Mouse (Mus musculus): ENCODE data around the gene Ldlrad3. TPM values are rescaled to one million over a fixed set of nuclear protein-coding genes. Genes with fewer than 3 reads are reported as not detected.

The Ldlrad3 gene
- polyA plus RNA-seq, 1 experiment from 2014 or later: 35.9 TPM

DNA sequence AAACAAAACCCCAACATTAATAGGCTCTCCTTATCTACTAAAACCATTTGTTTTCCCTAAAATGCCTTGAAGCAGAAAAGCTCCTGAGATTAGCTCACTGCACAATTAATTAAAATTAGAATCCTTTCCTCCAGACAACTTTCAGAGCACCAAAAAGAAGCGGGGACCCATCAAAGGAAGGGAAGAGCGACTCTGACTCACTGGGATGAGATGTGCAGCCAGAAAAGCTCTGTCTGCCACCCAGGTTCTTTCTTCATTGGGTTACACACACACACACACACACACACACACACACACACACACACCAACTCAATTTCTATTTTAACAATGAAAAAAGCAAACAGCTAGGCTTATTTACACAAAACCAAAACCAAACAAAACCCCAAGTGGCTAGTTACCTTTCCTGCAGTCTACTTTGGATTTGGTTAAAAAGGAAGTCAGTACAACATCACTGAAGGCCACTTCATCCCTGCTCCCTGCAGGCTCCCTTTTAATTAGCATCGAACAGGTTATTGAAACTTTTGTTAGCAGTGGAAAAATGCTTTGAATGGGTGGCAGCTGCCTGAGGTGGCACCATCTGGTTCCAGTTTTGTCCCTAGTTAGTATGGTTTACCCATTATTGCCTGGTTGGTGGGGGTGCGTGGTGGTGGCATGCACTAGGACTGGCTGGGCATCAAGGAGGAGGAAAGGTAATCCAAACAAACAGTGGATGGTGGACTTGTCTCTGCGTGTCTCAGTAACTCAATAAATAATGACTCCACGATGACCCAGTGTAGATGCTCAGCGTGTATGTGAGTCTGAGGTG lies 235.3 kb downstream of the Ldlrad3 start:
- no peaks in the 10 kb centered on the region for H3K9me3 ChIP-seq (replicated peaks)
- no peaks in the 10 kb centered on the region for H3K27me3 ChIP-seq
- ATAC-seq: peak; percentile 65; the same call in 1 of the 2 replicates
- peaks cover 19% of the 10 kb centered on the region for H3K4me1 ChIP-seq
- peaks cover 34% of the 10 kb centered on the region for H3K36me3 ChIP-seq (ENCODE audit: poor library complexity, severe bottlenecking)
- H3K4me2 ChIP-seq: no peak overlapping the region
- no peak overlapping the region for H3K4me3 ChIP-seq
- H3K27ac ChIP-seq: peak overlapping the region; percentile 65
- 27% methylated on average over 7 of the region's 7 CpGs for WGBS
- H3K9ac ChIP-seq: no peak overlapping the region

GRCm38 (mm10) chr2:101935006-101935405 lies 251.2 kb downstream of the Ldlrad3 start:
- peaks cover 10% of the 10 kb centered on the region; the same call in 1 of the 2 replicates for H3K4me1 ChIP-seq
- H3K4me2 ChIP-seq: no peak overlapping the region
- no peak overlapping the region for H3K4me3 ChIP-seq
- H3K9me3 ChIP-seq (replicated peaks): no peaks in the 10 kb centered on the region
- no peak overlapping the region for H3K9ac ChIP-seq
- H3K27me3 ChIP-seq: no peaks in the 10 kb centered on the region
- H3K36me3 ChIP-seq (ENCODE audit: poor library complexity, severe bottlenecking): no peaks in the 10 kb centered on the region
- 95% methylated on average over 1 of the region's 1 CpGs for WGBS
- ATAC-seq: no peak
- H3K27ac ChIP-seq: no peak overlapping the region

DNA sequence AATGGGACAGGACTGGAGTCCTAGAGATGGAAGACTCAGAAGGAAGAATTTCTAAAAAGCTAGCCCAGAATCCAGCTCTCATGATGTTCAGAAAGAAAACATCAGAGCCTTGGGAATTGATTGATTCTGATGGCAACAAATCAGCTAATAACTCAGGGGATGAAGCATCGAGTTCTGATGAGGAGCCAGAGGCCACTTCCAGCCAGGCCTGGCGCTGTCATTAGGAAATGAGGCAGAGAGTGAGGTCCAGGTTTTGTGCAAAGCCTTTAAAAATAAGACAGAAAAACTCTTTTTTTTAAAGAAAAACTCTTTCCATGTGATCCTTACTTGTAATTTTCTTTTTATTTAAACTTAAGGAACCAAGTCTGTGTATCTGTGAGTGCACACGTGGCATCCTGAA lies 252.9 kb downstream of the Ldlrad3 start:
- WGBS: 90% methylated on average over 3 of the region's 3 CpGs
- no peaks in the 10 kb centered on the region for H3K27me3 ChIP-seq
- no peaks in the 10 kb centered on the region for H3K9me3 ChIP-seq (replicated peaks)
- no peak overlapping the region for H3K4me3 ChIP-seq
- ATAC-seq: no peak
- peaks cover 10% of the 10 kb centered on the region; the same call in 1 of the 2 replicates for H3K4me1 ChIP-seq
- no peaks in the 10 kb centered on the region for H3K36me3 ChIP-seq (ENCODE audit: poor library complexity, severe bottlenecking)
- H3K9ac ChIP-seq: no peak overlapping the region
- no peak overlapping the region for H3K4me2 ChIP-seq
- no peak overlapping the region for H3K27ac ChIP-seq

DNA sequence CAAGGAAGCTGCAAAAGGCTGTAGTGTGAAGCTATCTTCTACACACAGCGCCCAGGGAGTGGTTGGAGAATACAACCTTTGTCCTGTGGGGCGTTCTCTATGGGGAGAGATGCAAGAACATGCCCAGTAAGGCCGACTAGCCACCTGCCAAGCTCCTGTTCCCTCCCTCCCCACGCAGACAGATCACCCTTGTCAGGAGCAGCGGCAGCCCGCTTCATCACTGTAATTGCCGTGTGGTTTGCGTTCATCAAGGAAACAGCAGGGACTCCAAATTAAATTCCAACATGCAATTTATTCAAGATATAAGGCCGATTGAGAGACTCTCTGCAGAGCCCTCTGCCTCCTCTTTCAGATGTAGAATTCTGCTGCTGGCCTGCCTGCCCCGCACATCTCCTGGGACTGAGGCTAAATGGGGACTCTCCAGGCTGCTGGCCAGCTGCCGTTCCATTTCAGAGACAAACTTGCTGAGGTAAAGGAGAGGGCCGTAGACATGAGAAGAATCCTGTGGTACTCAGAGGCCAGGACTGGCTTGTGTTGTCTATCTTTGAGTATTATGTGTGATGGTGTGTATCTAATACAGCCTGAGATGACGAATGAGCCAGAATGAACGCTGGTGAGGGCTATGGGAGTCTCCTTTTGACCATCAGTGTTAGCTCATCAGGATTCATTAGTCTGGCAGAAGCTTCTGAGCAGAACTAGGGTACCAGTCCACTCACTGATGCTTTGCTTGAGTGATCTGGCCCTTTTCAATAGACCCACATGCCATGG lies 253.8 kb downstream of the Ldlrad3 start:
- 70% methylated on average over 14 of the region's 14 CpGs for WGBS
- no peaks in the 10 kb centered on the region for H3K9me3 ChIP-seq (replicated peaks)
- no peak overlapping the region for H3K4me2 ChIP-seq
- H3K36me3 ChIP-seq (ENCODE audit: poor library complexity, severe bottlenecking): no peaks in the 10 kb centered on the region
- H3K9ac ChIP-seq: no peak overlapping the region
- peak overlapping the region; percentile 42; the same call in 1 of the 2 replicates for H3K27ac ChIP-seq
- ATAC-seq: peak; percentile 48; the same call in 1 of the 2 replicates
- H3K4me1 ChIP-seq: peaks cover 10% of the 10 kb centered on the region; the same call in 1 of the 2 replicates
- no peak overlapping the region for H3K4me3 ChIP-seq
- H3K27me3 ChIP-seq: no peaks in the 10 kb centered on the region

DNA sequence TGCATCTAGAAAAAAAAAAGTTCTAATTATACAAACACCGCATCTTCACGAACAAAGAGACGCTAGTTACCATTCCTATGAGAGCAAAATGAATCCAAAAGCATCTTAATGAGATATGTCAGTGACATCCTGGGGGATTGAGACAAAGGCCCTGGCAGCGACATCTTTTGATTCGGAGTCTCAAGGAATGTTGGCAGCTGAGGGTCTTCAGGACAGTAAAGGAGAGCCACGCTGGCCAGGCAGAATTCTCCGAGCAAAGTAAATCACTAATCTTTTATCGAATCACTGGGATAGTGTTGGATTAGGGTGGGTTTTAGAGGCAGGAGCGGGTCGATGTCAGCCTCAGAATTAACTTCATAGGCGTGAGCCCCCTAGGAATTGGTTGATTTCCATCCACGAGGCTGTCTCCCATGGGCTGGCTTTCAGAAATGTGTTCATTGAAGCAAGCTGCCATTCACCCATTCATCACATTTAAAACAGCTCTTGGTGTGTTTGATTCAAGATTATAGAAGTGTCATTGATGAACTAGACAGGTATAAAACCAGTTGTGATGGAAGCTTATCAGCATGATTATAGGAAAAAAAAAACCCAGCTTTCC lies 260.5 kb downstream of the Ldlrad3 start:
- WGBS: 26% methylated on average over 12 of the region's 12 CpGs
- no peak overlapping the region for H3K9ac ChIP-seq

GRCm38 (mm10) chr2:101925183-101925582 lies 261.0 kb downstream of the Ldlrad3 start:
- no peak for ATAC-seq

More for the DNA sequence above, 260.5 kb downstream of the Ldlrad3 start:
- H3K27ac ChIP-seq: no peak overlapping the region
- H3K4me3 ChIP-seq: no peak overlapping the region
- no peaks in the 10 kb centered on the region for H3K36me3 ChIP-seq (ENCODE audit: poor library complexity, severe bottlenecking)
- peak overlapping the region; percentile 13; the same call in 1 of the 2 replicates for H3K4me2 ChIP-seq
- peaks cover 17% of the 10 kb centered on the region for H3K4me1 ChIP-seq
- H3K27me3 ChIP-seq: no peaks in the 10 kb centered on the region
- H3K9me3 ChIP-seq (replicated peaks): no peaks in the 10 kb centered on the region
- ATAC-seq: 0 out of 2 replicates have a peak, but pooled peaks have one; percentile 33

GRCm38 (mm10) chr2:101923181-101923580 lies 263.0 kb downstream of the Ldlrad3 start:
- Histone ChIP-seq H3K27me3 (no peaks in the 10 kb centered on the region), H3K9ac (no peak overlapping the region), H3K9me3 (replicated peaks) (no peaks in the 10 kb centered on the region), H3K4me2 (no peak overlapping the region), H3K36me3 (ENCODE audit: poor library complexity, severe bottlenecking) (no peaks in the 10 kb centered on the region), H3K4me3 (no peak overlapping the region), H3K4me1 (peaks cover 27% of the 10 kb centered on the region), H3K27ac (no peak overlapping the region)
- ATAC-seq: no peak
- 87% methylated on average over 4 of the region's 4 CpGs for WGBS

More at GRCm38 (mm10) chr2:101925183-101925582, 261.0 kb downstream of the Ldlrad3 start:
- no peak overlapping the region for H3K4me3 ChIP-seq
- H3K4me2 ChIP-seq: no peak overlapping the region
- no peak overlapping the region for H3K27ac ChIP-seq
- WGBS: 55% methylated on average over 3 of the region's 3 CpGs
- H3K9ac ChIP-seq: no peak overlapping the region
- H3K9me3 ChIP-seq (replicated peaks): no peaks in the 10 kb centered on the region
- no peaks in the 10 kb centered on the region for H3K27me3 ChIP-seq
- no peaks in the 10 kb centered on the region for H3K36me3 ChIP-seq (ENCODE audit: poor library complexity, severe bottlenecking)
- peaks cover 22% of the 10 kb centered on the region for H3K4me1 ChIP-seq

DNA sequence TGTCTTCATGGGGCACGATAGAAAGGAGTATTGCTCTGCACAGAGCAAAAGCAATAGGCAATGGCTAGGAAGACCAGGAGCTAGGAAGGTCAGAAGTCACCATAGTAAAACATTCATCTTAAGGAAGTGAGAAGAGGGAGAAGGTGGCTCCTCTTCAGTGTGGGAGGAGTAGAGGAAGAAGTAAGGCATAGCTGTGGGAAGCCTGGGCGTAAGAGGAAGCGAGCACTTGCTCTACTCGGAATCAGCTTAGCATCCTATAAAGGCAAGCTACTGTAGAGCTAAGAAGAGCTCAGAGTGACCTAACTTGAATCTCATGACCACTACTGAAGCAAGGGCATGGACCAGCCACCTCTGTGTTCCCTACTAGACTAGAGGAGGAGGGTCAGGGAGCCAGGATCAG lies 263.9 kb downstream of the Ldlrad3 start:
- ATAC-seq: no peak
- peaks cover 27% of the 10 kb centered on the region for H3K4me1 ChIP-seq
- no peaks in the 10 kb centered on the region for H3K36me3 ChIP-seq (ENCODE audit: poor library complexity, severe bottlenecking)
- no peak overlapping the region for H3K27ac ChIP-seq
- WGBS: 98% methylated on average over 4 of the region's 4 CpGs
- H3K9ac ChIP-seq: no peak overlapping the region
- no peaks in the 10 kb centered on the region for H3K9me3 ChIP-seq (replicated peaks)
- H3K4me3 ChIP-seq: no peak overlapping the region
- H3K4me2 ChIP-seq: no peak overlapping the region
- no peaks in the 10 kb centered on the region for H3K27me3 ChIP-seq

DNA sequence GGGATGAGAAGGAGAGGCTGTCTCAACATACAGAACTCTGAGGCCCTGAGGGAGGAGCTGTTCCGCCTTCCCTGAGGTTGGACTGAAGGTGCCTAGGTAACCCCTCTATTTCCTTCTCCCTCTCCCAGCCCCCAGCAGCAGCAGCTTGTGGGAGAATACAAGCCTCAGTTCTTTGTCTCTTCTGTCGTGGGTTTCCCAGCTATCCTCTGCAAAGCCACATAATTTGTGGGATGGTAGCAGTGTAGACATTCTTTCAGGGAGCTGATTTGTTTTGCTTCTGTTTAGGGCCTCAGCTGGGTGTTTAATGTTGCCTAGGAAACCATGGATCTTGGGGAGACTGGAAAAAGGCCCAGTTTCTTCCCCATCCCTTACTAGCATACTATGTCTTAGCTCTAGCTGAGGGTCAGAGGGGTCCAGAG lies 266.0 kb downstream of the Ldlrad3 start:
- 28% methylated on average over 2 of the region's 2 CpGs for WGBS
- Histone ChIP-seq H3K27ac (peak overlapping the region; percentile 48; the same call in 1 of the 2 replicates), H3K9ac (no peak overlapping the region), H3K4me2 (no peak overlapping the region), H3K4me3 (no peak overlapping the region), H3K36me3 (ENCODE audit: poor library complexity, severe bottlenecking) (no peaks in the 10 kb centered on the region), H3K27me3 (no peaks in the 10 kb centered on the region), H3K9me3 (replicated peaks) (no peaks in the 10 kb centered on the region), H3K4me1 (peaks cover 18% of the 10 kb centered on the region)
- peak; percentile 19; the same call in 1 of the 2 replicates for ATAC-seq

- Histone ChIP-seq H3K4me2 (no peak overlapping the region), H3K4me3 (no peak overlapping the region), H3K36me3 (ENCODE audit: poor library complexity, severe bottlenecking) (no peaks in the 10 kb centered on the region), H3K9me3 (replicated peaks) (no peaks in the 10 kb centered on the region), H3K4me1 (peaks cover 9% of the 10 kb centered on the region), H3K27ac (no peak overlapping the region), H3K27me3 (no peaks in the 10 kb centered on the region), H3K9ac (no peak overlapping the region)
- WGBS: 85% methylated on average over 7 of the region's 7 CpGs
- no peak for ATAC-seq
Observed at GRCm38 (mm10) chr2:101918518-101918917, 267.7 kb downstream of the Ldlrad3 start.

GRCm38 (mm10) chr2:101909326-101910080 lies 276.7 kb downstream of the Ldlrad3 start:
- no peak overlapping the region for H3K27ac ChIP-seq
- no peak for ATAC-seq
- H3K27me3 ChIP-seq: no peaks in the 10 kb centered on the region
- H3K4me3 ChIP-seq: no peak overlapping the region
- H3K9me3 ChIP-seq (replicated peaks): peaks cover 5% of the 10 kb centered on the region; the same call in 1 of the 2 replicates
- no peak overlapping the region for H3K4me2 ChIP-seq
- no peaks in the 10 kb centered on the region for H3K36me3 ChIP-seq (ENCODE audit: poor library complexity, severe bottlenecking)
- 83% methylated on average over 15 of the region's 15 CpGs for WGBS
- H3K9ac ChIP-seq: no peak overlapping the region
- H3K4me1 ChIP-seq: peaks cover 21% of the 10 kb centered on the region
